Mouse (Mus musculus) hematopoietic stem cell, adult 5-6 weeks (primary cell): ENCODE measurements at regions not wholly inside any gene's neighbourhood (a gene's known extent, or its start where the extent isn't known, plus 50 kb on each side); places are given as distances from the start of the nearest gene placed in this dataset.

Experiments used
- ATAC-seq, 2 experiments: fragments of 125-278 bp in 1 of 2; replicated peaks in 1 of 2; 2 replicates each; pipeline ENCODE4 v1.8.0; 2016 to 2017; ENCODE audit warnings: inconsistent platforms in 2 of 2, mild to moderate bottlenecking in 2 of 2, moderate number of reproducible peaks in 2 of 2, low read depth in 1 of 2, moderate TSS enrichment in 1 of 2; ENCODE audit not compliant: low FRiP score in 2 of 2, poor library complexity in 2 of 2, severe bottlenecking in 2 of 2, insufficient read depth in 1 of 2, low TSS enrichment in 1 of 2

- ATAC-seq, result no peak
These were observed 91.2 kb upstream of the Hsd17b12 start for GRCm38 (mm10) chr2:94248948-94249347.

- no peak for ATAC-seq
These were observed 89.2 kb upstream of the Hsd17b12 start for GRCm38 (mm10) chr2:94246851-94247471.

DNA sequence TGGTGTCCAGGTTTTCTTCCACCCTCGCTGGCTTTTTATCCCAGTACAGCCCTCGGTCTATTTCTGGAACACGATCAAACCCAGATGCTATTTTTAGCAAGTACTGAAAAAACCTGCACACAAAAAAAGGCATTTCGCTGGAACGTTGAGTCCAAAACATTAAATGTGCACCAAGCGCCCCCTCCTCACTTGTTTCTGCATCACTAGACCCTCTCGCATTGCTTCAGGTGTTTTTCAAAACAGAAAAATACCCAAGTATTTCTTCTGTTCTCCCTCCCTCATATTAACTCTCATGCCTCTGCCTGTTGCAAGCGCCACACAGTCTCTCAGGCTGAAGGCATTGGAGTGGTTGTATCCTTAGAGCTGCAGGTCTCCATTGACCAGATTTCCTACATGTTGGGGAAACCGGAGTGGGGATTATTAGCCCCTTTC, 88.4 kb upstream of the Hsd17b12 start:
- ATAC-seq, result no peak

DNA sequence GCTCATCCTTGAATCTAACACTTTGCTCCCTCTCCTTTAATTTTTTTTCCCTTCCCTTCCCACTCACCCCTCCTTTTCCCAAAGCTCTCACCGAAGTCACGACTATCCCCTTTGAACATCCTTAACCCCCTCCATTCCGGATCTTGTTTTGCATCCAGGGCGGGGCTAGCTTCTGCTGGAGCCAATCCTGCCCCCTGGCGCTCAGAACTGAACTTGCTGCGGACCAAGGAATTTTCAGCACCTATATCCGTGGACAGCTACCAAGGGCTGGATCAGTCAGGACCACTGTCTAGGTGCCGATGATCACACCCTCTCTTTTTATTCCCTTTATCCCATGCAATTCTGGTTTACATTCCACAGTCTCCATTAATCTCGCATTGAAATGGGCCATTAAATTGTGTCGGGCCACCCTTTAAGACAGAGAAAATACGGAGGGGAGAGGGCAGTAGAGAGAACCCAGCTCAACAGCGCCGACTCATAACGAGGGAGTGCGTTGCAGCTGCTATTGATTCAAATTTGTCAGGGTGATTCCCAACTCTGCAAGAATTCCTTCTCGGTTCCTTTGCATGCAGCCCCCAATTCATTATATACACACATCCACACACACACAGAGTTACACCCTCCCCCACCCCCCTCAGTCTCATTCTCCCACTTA, 87.7 kb upstream of the Hsd17b12 start:
- peak; percentile 57 to 91; a peak in 3 of 4 replicates for ATAC-seq

DNA sequence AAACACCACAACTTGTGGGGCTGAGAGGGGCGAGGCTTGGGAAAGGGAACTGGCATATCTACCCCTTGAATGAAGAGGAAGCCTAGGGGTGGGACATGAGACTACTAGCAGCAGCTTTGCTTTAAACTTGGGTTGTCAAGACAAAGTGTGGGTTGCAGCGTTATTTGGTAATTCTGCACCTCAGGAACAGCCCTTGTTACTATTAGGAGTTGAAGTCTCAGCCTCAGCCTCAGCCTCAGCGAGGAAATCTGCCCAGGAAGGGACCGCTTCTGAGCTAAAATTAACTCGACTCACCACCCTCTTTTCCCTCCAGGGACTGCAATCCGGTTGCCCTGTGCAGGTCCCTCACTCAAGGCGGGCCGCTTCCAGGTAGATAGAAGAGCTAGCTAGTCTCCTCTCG, 86.4 kb upstream of the Hsd17b12 start:
- ATAC-seq, result no peak

GRCm38 (mm10) chr2:94243053-94243916, 85.5 kb upstream of the Hsd17b12 start:
- no peak for ATAC-seq

DNA sequence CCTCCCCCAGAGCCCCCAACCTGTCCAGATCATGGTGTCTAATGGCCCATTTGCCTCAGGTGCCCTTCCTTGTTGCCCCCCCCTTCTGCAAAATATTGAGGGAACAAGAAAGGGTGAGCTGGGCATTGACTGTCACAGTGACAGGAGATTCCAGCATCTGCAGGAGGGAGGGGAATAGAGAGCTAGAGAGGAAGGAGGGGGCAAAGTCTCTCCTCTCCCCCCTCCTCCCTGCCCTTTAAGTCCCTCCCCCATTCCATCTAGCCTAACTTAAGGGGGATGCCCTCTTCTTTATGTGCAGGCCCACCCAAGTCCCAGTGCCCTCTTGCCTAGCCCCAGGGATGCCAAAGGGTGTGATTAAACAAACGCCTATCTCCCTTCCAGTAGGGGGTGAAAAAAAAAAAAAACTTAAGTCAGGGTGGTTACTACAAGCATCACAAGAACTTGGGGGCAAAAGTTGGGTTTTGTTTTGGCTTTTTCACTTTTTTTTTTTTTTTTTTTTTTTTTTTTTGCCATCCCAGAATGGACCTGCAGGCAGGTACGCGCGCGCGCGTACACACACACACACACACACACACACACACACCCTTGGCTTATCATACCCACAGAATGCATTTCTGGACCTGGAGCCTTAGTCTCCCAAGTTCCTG, 84.8 kb upstream of the Hsd17b12 start:
- no peak for ATAC-seq

GRCm38 (mm10) chr2:94242051-94242397, 84.3 kb upstream of the Hsd17b12 start:
- ATAC-seq, result no peak

DNA sequence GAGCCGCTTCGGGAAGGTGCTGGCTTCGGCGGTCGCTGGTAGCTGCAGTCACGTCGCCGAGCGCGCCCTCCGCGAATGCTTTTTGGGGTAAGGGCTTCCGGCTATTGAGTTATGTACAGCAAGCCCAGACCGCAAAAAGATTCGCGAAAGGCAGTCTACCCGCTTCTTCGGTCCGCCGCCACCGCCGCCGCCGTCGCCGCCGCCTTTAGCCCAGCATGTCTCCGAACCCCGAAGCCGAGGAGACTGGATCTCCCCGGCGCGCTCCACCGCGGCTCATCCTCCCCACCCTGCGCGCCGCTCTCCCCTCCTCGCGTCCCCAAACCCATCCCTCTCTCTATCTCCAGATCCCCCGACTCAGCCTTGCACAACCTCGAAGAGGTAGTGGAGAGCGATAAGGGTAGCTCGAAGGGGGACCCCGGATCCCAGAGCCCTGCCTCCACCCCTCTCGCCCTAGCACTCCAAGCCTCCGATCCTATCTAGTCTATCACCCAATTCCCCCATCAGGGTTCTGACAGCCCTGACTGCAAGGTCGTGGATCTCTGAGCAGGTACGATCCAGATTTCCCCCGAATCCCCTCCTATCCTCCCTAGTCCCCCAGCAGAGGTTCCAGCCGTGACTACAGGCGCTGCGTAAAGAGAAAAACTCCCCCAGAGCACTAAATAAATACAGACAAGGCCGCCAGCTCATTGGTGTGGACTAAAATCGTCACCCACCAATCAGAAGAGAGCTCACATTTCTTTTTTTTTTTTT, 83.7 kb upstream of the Hsd17b12 start:
- ATAC-seq, result no peak

GRCm38 (mm10) chr2:94240411-94240810, 82.6 kb upstream of the Hsd17b12 start:
- ATAC-seq, result no peak

- no peak for ATAC-seq
These were observed 81.8 kb upstream of the Hsd17b12 start for GRCm38 (mm10) chr2:94239573-94239972.

DNA sequence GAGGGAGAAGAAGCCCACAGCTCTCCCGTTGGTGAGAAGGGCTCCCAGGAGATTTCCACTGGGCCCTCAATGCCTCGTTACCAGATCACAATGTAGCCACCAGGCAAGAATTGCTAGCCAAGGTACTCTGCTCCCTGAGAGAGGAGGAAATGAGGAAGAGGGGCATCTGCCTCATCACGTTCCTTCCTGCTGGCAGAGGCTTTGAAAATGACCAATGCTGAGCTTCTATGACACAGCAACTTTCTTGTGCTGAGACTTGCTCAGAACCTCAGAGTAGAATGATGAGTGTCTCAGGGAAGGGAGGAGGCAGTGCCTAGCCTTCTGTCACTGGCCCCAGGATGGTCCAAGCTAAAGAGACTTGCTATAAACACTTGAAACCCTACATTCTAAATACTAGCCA, 78.7 kb upstream of the Hsd17b12 start:
- peak in 1 of 2 experiments; percentile 36; a peak in 1 of 4 replicates for ATAC-seq

DNA sequence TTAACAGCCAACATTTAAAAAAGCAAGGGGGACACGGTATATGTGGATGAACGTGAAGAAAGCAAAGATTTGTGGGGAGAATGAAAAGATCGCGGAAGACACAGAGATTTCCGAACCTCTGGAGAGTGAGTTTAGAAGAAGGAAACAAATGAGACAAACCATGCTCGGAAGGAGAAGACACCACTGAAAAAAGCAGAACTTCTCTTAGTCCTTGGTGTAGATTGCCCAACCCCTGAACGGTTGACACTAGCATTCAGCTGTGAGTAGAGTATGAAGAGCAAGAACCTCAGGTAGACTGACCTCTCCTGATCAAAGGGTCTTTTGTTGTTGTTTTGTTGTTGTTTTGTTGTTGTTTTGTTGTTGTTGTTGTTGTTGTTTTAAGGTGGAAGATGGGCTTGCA, 75.8 kb upstream of the Hsd17b12 start:
- ATAC-seq, result no peak

DNA sequence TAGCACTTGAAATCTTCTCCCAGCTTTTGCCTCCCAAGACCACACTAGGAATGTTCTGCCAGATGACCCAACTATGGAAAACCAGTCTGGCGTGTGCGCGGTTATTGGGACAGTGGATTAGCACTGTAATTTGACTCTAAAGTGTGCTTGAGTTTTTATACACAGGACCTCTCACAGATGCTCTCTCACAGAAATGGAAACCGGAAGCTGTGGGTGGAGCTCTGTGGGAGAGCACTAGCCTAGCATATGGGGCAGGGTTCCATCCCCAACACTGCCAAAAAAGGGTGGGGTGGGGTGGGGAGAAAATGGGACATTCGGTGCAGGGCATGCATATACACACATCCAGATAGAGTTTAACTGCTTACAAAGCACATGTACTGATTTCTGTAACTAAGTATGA, 61.7 kb upstream of the Hsd17b12 start:
- no peak for ATAC-seq

GRCm38 (mm10) chr2:94217481-94217880, 59.7 kb upstream of the Hsd17b12 start:
- ATAC-seq, result peak in 1 of 2 experiments; percentile 60; a peak in 1 of 4 replicates

- peak in 1 of 2 experiments; percentile 64; a peak in 1 of 4 replicates for ATAC-seq
These were observed 57.7 kb upstream of the Hsd17b12 start for GRCm38 (mm10) chr2:94215455-94215854.
